Mouse (Mus musculus): ENCODE data around the gene Tas2r135.

Tas2r135 gene

GRCm38 (mm10) chr6:42405134-42405533, at the start of gene Tas2r135:
Gene Tas2r135, plus strand, starts transcription at chr6:42405434.
- DNase-seq (ENCODE audit: low spot score): no peak

- no peak for DNase-seq (ENCODE audit: low spot score)
Measured at GRCm38 (mm10) chr6:42355794-42356600, 49.2 kb upstream of the Tas2r135 start.

- no peak for DNase-seq (ENCODE audit: low spot score)
Measured at GRCm38 (mm10) chr6:42356913-42357312, 48.3 kb upstream of the Tas2r135 start.

GRCm38 (mm10) chr6:42357901-42358300, 47.3 kb upstream of the Tas2r135 start:
- DNase-seq (ENCODE audit: low spot score): no peak

GRCm38 (mm10) chr6:42358901-42359300, 46.3 kb upstream of the Tas2r135 start:
- DNase-seq (ENCODE audit: low spot score): no peak

GRCm38 (mm10) chr6:42359364-42360147, 45.7 kb upstream of the Tas2r135 start:
- DNase-seq (ENCODE audit: low spot score): no peak

GRCm38 (mm10) chr6:42360231-42360840, 44.9 kb upstream of the Tas2r135 start:
- DNase-seq (ENCODE audit: low spot score): no peak

GRCm38 (mm10) chr6:42361041-42361895, 44.0 kb upstream of the Tas2r135 start:
- DNase-seq (ENCODE audit: low spot score): no peak

GRCm38 (mm10) chr6:42362074-42362473, 43.2 kb upstream of the Tas2r135 start:
- DNase-seq (ENCODE audit: low spot score): no peak

- DNase-seq (ENCODE audit: low spot score): no peak
Measured at GRCm38 (mm10) chr6:42362497-42362896, 42.7 kb upstream of the Tas2r135 start.

GRCm38 (mm10) chr6:42362974-42363373, 42.3 kb upstream of the Tas2r135 start:
- DNase-seq (ENCODE audit: low spot score): no peak

- DNase-seq (ENCODE audit: low spot score): no peak
Measured at GRCm38 (mm10) chr6:42364066-42364465, 41.2 kb upstream of the Tas2r135 start.

- DNase-seq (ENCODE audit: low spot score): no peak
Measured at GRCm38 (mm10) chr6:42364607-42365006, 40.6 kb upstream of the Tas2r135 start.

- DNase-seq (ENCODE audit: low spot score): no peak
Measured at GRCm38 (mm10) chr6:42365215-42365614, 40.0 kb upstream of the Tas2r135 start.

GRCm38 (mm10) chr6:42369870-42370269, 35.4 kb upstream of the Tas2r135 start:
- DNase-seq (ENCODE audit: low spot score): no peak

- no peak for DNase-seq (ENCODE audit: low spot score)
Measured at GRCm38 (mm10) chr6:42370630-42371363, 34.4 kb upstream of the Tas2r135 start.

- no peak for DNase-seq (ENCODE audit: low spot score)
Measured at GRCm38 (mm10) chr6:42372001-42372400, 33.2 kb upstream of the Tas2r135 start.

- DNase-seq (ENCODE audit: low spot score): no peak
Measured at GRCm38 (mm10) chr6:42372421-42372815, 32.8 kb upstream of the Tas2r135 start.

- no peak for DNase-seq (ENCODE audit: low spot score)
Measured at GRCm38 (mm10) chr6:42372816-42373547, 32.3 kb upstream of the Tas2r135 start, which contains the start of gene Epha1. Gene Epha1, minus strand, starts transcription at chr6:42373268.
